Mouse (Mus musculus) midbrain, embryonic 14.5 days (tissue): Measurements from ENCODE around the gene Kdm6b. TPM values are rescaled to one million over a fixed set of nuclear protein-coding genes. Genes with fewer than 3 reads are reported as not detected.

Experiments used
- ATAC-seq: fragments of 200-750 bp; cut with Nextera tagmentation; 2 replicates; pipeline ENCODE4 v1.8.0; 2017; ENCODE audit warnings: moderate number of reproducible peaks, moderate library complexity; ENCODE audit not compliant: low FRiP score, low TSS enrichment
- DNase-seq: peaks from one replicate; pipeline ENCODE4 v3.0.0-alpha.2; 2015
- H3K27ac ChIP-seq: fragments of 300-500 bp; sonication (generic); replicated peaks from 2 replicates; pipeline ENCODE4 v1.5.1; 2014; ENCODE audit warnings: mild to moderate bottlenecking, low read depth, low read length, moderate library complexity
- H3K27me3 ChIP-seq: fragments of 300-500 bp; sonication (generic); 2 replicates; pipeline ENCODE4 v1.6.1; 2014; ENCODE audit warnings: low read length, control low read depth, mixed read lengths; ENCODE audit not compliant: control insufficient read depth, insufficient read depth
- H3K36me3 ChIP-seq: fragments of 300-500 bp; sonication (generic); 2 replicates; pipeline ENCODE4 v1.6.1; 2014; ENCODE audit warnings: low read length, control low read depth; ENCODE audit not compliant: control insufficient read depth, insufficient read depth
- H3K4me1 ChIP-seq: fragments of 300-500 bp; sonication (generic); 2 replicates; pipeline ENCODE4 v1.6.1; 2014; ENCODE audit warnings: mild to moderate bottlenecking, antibody characterized with exemption, low read length, control low read depth; ENCODE audit not compliant: control insufficient read depth, insufficient read depth
- H3K4me2 ChIP-seq: fragments of 300-500 bp; sonication (generic); 2 replicates; pipeline ENCODE4 v1.6.1; 2014; ENCODE audit warnings: mild to moderate bottlenecking, low read length, moderate library complexity
- H3K4me3 ChIP-seq: fragments of 300-500 bp; sonication (generic); replicated peaks from 2 replicates; pipeline ENCODE4 v1.5.1; 2014; ENCODE audit warnings: low read depth, low read length
- H3K9ac ChIP-seq: fragments of 300-500 bp; sonication (generic); replicated peaks from 2 replicates; pipeline ENCODE4 v1.6.1; 2014; ENCODE audit warnings: mild to moderate bottlenecking, low read length, moderate library complexity
- H3K9me3 ChIP-seq: fragments of 300-500 bp; sonication (generic); 2 replicates; pipeline ENCODE4 v1.6.1; 2016; ENCODE audit warnings: low read length, control low read depth, mixed read lengths; ENCODE audit not compliant: control insufficient read depth
- WGBS: fragments of 180-500 bp; shearing (Covaris S2); extraction: QIAGEN DNeasy Blood & Tissue Kit; methylation state at CpG from one replicate; pipeline ENCODE4 v1.1.7; 2014; 5-methylcytosine and 5-hydroxymethylcytosine counted together
- polyA plus RNA-seq: library from polyadenylated mRNA; unstranded; fragments of >200 nt; fragmentation: Nextera tagmentation; extraction: Ambion mirVana; gene quantifications from 2 replicates; pipeline ENCODE4 v1.2.1, GENCODE M21; 2014

Gene Kdm6b
- polyA plus RNA-seq, 1 experiment from 2014 or later, result 41.2 TPM

GRCm38 (mm10) chr11:69369215-69369989 is 44.1 kb downstream of the Kdm6b start, which contains the start of gene Chd3:
Chd3 (minus strand) TSS chr11:69369406.
- peaks cover 45% of the 10 kb centered on the region for H3K4me1 ChIP-seq

GRCm38 (mm10) chr11:69368356-69369214 is 44.9 kb downstream of the Kdm6b start:
- under 1% methylated on average over 67 of the region's 106 CpGs for WGBS
- H3K4me3 ChIP-seq, result peak overlapping the region; percentile 99
- no peaks in the 10 kb centered on the region for H3K27me3 ChIP-seq
- H3K9me3 ChIP-seq, result no peaks in the 10 kb centered on the region
- peak; percentile 11; the same call in 1 of the 2 replicates for ATAC-seq
- peak overlapping the region; percentile 100 for H3K9ac ChIP-seq
- peak overlapping the region; percentile 96 for H3K4me2 ChIP-seq
- H3K36me3 ChIP-seq, result peaks cover 9% of the 10 kb centered on the region
- H3K27ac ChIP-seq, result peak overlapping the region; percentile 100
- peaks cover 50% of the 10 kb centered on the region for H3K4me1 ChIP-seq
- DNase-seq, result peak; percentile 76

More at GRCm38 (mm10) chr11:69369215-69369989, 44.1 kb downstream of the Kdm6b start, which contains the start of gene Chd3:
- H3K4me3 ChIP-seq, result peak within 1 kb of the TSS; percentile 99
- H3K9me3 ChIP-seq, result no peaks in the 10 kb centered on the region
- peaks cover 4% of the 10 kb centered on the region; the same call in 1 of the 2 replicates for H3K36me3 ChIP-seq
- H3K4me2 ChIP-seq, result peak within 1 kb of the TSS; percentile 96
- no peak for ATAC-seq
- H3K27ac ChIP-seq, result peak within 1 kb of the TSS; percentile 100
- H3K9ac ChIP-seq, result peak within 1 kb of the TSS; percentile 100
- under 1% methylated on average over 22 of the region's 34 CpGs for WGBS
- no peaks in the 10 kb centered on the region for H3K27me3 ChIP-seq
- peak; percentile 56 for DNase-seq

- Histone ChIP-seq H3K36me3 (peaks cover 16% of the 10 kb centered on the region), H3K9ac (peak overlapping the region; percentile 100), H3K9me3 (no peaks in the 10 kb centered on the region), H3K27me3 (no peaks in the 10 kb centered on the region), H3K27ac (peak overlapping the region; percentile 100), H3K4me2 (peak overlapping the region; percentile 96), H3K4me1 (peaks cover 50% of the 10 kb centered on the region), H3K4me3 (peak overlapping the region; percentile 99)
- DNase-seq, result peak; percentile 51
- under 1% methylated on average over 22 of the region's 22 CpGs for WGBS
- ATAC-seq, result peak; percentile 5; the same call in 1 of the 2 replicates
Observed at GRCm38 (mm10) chr11:69367616-69368355, 45.7 kb downstream of the Kdm6b start.

GRCm38 (mm10) chr11:69366855-69367615 is 46.4 kb downstream of the Kdm6b start:
- ATAC-seq, result no peak
- Histone ChIP-seq H3K4me2 (peak overlapping the region; percentile 96), H3K27me3 (no peaks in the 10 kb centered on the region), H3K4me3 (peak overlapping the region; percentile 99), H3K9me3 (no peaks in the 10 kb centered on the region), H3K36me3 (peaks cover 23% of the 10 kb centered on the region), H3K9ac (peak overlapping the region; percentile 100), H3K27ac (peak overlapping the region; percentile 100), H3K4me1 (peaks cover 46% of the 10 kb centered on the region)
- DNase-seq, result peak; percentile 60
- WGBS, result under 1% methylated on average over 22 of the region's 22 CpGs

GRCm38 (mm10) chr11:69366157-69366854 is 47.2 kb downstream of the Kdm6b start:
- Histone ChIP-seq H3K36me3 (peaks cover 30% of the 10 kb centered on the region), H3K27ac (peak overlapping the region; percentile 100), H3K9ac (peak overlapping the region; percentile 100), H3K27me3 (no peaks in the 10 kb centered on the region), H3K4me2 (peak overlapping the region; percentile 96), H3K4me1 (peaks cover 39% of the 10 kb centered on the region), H3K4me3 (peak overlapping the region; percentile 99), H3K9me3 (no peaks in the 10 kb centered on the region)
- ATAC-seq (peak; percentile 87), DNase-seq (peak; percentile 97)
- under 1% methylated on average over 26 of the region's 26 CpGs for WGBS

GRCm38 (mm10) chr11:69365722-69366121 is 47.8 kb downstream of the Kdm6b start:
- H3K27me3 ChIP-seq, result no peaks in the 10 kb centered on the region
- H3K36me3 ChIP-seq, result peaks cover 36% of the 10 kb centered on the region
- DNase-seq (no peak), ATAC-seq (no peak)
- no peaks in the 10 kb centered on the region for H3K9me3 ChIP-seq
- H3K4me3 ChIP-seq, result peak overlapping the region; percentile 99
- H3K9ac ChIP-seq, result peak overlapping the region; percentile 100
- WGBS, result 25% methylated on average over 6 of the region's 6 CpGs
- H3K4me2 ChIP-seq, result peak overlapping the region; percentile 96
- peaks cover 33% of the 10 kb centered on the region for H3K4me1 ChIP-seq
- peak overlapping the region; percentile 100 for H3K27ac ChIP-seq

- Histone ChIP-seq H3K4me2 (peak overlapping the region; percentile 96), H3K4me3 (peak overlapping the region; percentile 99; the same call in 1 of the 2 replicates), H3K27me3 (no peaks in the 10 kb centered on the region), H3K9ac (peak overlapping the region; percentile 100; the same call in 1 of the 2 replicates), H3K4me1 (peaks cover 29% of the 10 kb centered on the region), H3K36me3 (peaks cover 44% of the 10 kb centered on the region), H3K9me3 (no peaks in the 10 kb centered on the region), H3K27ac (peak overlapping the region; percentile 100)
- WGBS, result 3% methylated on average over 6 of the region's 6 CpGs
- ATAC-seq (peak; percentile 59; the same call in 1 of the 2 replicates), DNase-seq (peak; percentile 89)
Observed at GRCm38 (mm10) chr11:69364910-69365309, 48.6 kb downstream of the Kdm6b start.
